Mouse (Mus musculus) olfactory bulb, adult 2 months (tissue): ENCODE measurements around the gene Tubb3. TPM values are rescaled to one million over a fixed set of nuclear protein-coding genes. Genes with fewer than 3 reads are reported as not detected.
"Not testable (repeated sequence)": the region's sequence is repeated elsewhere in the genome, so short reads cannot be mapped to it uniquely, and the experiment has no call there.

Source experiments
- H3K27ac ChIP-seq: fragments of 200-500 bp; 2 replicates; pipeline ENCODE4 v1.5.1; 2012; ENCODE audit warnings: low read depth, low read length; ENCODE audit not compliant: insufficient read depth
- H3K4me1 ChIP-seq: fragments of 200-500 bp; 2 replicates; pipeline ENCODE4 v1.6.1; 2012; ENCODE audit warnings: low read length; ENCODE audit not compliant: control insufficient read depth, insufficient read depth
- H3K4me3 ChIP-seq: fragments of 200-500 bp; 2 replicates; pipeline ENCODE4 v1.5.1; 2012; ENCODE audit warnings: mild to moderate bottlenecking, low read depth, low read length, moderate library complexity; ENCODE audit not compliant: insufficient read depth
- CTCF ChIP-seq: fragments of 200-500 bp; IDR thresholded peaks from 2 replicates; pipeline ENCODE4 v1.5.1; 2012; ENCODE audit warnings: low read depth, mild to moderate bottlenecking, low read length, moderate library complexity; ENCODE audit not compliant: insufficient read depth
- POLR2A ChIP-seq: fragments of 200-500 bp; IDR thresholded peaks from 2 replicates; pipeline ENCODE4 v1.6.1; 2012; ENCODE audit warnings: mild to moderate bottlenecking, low read depth, low read length, moderate library complexity; ENCODE audit not compliant: insufficient read depth
- WGBS: fragments of 180-500 bp; shearing (Covaris S2); methylation state at CpG from one replicate; pipeline ENCODE4 v1.1.7; 2018; 5-methylcytosine and 5-hydroxymethylcytosine counted together
- polyA plus RNA-seq: library from polyadenylated mRNA; stranded (reverse); fragments of >200 nt; gene quantifications from 2 replicates; pipeline ENCODE4 v1.2.4, GENCODE M21; 2012; ENCODE audit warnings: low replicate concordance; ENCODE audit not compliant: missing spikeins, insufficient read depth, insufficient read length

The Tubb3 gene
- polyA plus RNA-seq, 1 experiment, result not detected

DNA sequence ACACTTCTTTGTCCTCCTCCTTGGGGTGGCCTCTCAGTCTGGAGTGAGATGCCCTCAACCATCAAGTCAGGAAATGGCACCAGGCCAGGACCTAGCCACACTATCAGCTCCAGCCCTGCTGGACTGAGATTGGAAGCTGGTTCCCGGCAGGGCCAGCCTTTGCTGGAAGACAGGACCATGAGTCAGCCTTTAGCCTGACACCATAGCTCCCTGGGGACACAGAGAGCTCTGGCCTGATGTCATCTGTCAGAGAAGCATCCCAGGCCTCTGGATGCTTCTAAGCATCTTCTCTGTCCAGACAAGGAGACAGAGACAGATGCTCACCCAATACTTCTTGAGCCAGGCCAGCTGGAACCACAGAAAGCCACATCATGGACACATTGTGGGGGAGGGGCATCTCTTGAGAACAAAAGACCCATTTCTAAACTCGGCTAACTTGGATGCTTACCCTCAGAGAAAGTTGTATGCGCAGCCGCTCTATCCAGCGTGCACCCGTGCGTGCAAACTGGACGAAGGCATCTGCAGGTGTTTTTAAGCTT is 1.1 kb upstream of the Tubb3 start:
- peaks cover 28% of the 10 kb centered on the region for H3K4me1 ChIP-seq
- WGBS, result 44% methylated on average over 8 of the region's 8 CpGs
- H3K27ac ChIP-seq, result no peak overlapping the region
- H3K4me3 ChIP-seq, result no peak overlapping the region
- no peak for TF ChIP-seq CTCF
- TF ChIP-seq POLR2A, result no peak

DNA sequence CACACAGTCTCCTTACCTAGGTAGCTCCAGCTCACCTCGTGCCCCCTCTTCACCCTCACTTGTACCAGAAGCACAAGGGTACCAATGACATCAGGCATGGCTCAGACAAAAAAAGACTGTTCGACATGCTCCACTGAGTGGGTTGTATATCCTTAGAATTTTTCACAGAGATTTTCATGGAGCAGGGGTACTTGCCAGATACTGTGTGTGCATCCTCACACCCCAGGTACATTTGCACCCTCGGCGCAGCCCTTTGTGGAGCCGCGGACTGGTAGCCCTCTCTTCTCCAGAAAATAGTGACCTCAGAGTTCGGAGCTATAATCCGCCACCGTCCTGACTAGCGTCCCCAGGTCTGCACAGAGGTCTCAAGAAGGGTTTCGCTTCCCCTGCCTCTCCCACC is 436 bp upstream of the Tubb3 start:
- H3K4me1 ChIP-seq, result peaks cover 28% of the 10 kb centered on the region
- peak overlapping the region; percentile 32; the same call in 1 of the 2 replicates for H3K27ac ChIP-seq
- 3% methylated on average over 11 of the region's 11 CpGs for WGBS
- peak overlapping the region; percentile 79 for H3K4me3 ChIP-seq
- TF ChIP-seq CTCF, result no peak
- TF ChIP-seq POLR2A, result no peak

DNA sequence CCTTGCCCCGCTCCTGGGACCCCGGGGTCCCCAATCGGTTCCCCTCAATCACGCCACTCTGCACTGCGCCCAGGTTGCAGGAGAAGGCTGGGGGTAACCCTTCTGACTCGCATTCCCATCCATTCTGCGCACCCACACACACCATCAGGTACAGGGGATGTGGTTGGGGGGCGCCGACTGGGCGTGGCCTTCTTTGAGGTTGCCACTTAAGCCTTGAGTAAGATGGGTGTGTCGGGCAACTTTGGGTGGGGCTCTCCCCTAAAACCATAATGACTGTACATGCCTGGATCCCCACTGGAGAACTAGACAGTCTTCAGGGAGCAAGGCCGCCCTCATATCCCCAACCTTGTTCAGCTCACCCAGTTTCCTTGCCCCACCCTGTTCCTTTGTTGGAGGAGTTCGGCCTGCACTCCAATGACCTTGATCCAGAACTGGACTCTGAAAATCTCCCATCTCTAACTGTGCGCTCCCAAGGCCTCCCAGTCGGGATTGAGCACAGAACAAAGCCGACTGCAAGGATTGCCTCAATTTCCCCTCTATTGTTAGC is 630 bp downstream of the Tubb3 start:
- H3K4me1 ChIP-seq, result peaks cover 30% of the 10 kb centered on the region
- WGBS, result 1% methylated on average over 16 of the region's 16 CpGs
- TF ChIP-seq CTCF (no peak), POLR2A (no peak)

DNA sequence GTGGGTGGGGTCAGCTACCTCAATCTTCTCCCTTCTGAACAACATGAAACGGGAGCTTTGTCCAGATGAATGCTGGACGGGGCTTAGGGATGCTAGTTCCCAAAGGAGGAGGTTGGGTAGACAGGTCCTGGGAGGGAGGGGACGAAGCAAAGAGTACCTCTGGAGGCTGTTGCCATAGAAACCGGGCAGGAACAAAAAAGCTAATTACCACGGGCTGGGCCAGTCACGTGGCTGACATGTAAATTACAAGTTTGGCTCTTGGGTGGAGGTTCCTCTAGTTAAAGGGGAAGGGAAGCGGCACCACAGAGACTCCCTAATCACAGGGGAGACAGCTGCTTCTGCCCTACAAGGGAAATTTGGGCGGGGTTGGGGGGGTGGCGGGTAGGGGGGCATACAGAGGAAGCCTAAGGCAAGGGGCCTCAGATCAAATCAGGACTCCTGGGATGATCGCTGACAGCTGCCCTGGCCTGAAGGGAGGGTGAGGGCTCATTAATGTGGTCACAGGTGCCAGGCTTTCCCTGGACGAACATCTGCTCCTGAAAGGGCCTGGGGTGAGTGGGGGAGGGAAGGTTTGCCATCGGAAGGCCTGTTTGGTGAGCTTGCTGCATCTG is 1.4 kb downstream of the Tubb3 start:
- Histone ChIP-seq H3K4me1 (peaks cover 30% of the 10 kb centered on the region), H3K27ac (peak overlapping the region; percentile 96), H3K4me3 (peak overlapping the region; percentile 79)
- 3% methylated on average over 12 of the region's 12 CpGs for WGBS
- no peak for TF ChIP-seq CTCF
- no peak; the same call in 1 of the 2 replicates for TF ChIP-seq POLR2A

More for the DNA sequence above, 630 bp downstream of the Tubb3 start:
- peak overlapping the region; percentile 79 for H3K4me3 ChIP-seq
- H3K27ac ChIP-seq, result peak overlapping the region; percentile 96

DNA sequence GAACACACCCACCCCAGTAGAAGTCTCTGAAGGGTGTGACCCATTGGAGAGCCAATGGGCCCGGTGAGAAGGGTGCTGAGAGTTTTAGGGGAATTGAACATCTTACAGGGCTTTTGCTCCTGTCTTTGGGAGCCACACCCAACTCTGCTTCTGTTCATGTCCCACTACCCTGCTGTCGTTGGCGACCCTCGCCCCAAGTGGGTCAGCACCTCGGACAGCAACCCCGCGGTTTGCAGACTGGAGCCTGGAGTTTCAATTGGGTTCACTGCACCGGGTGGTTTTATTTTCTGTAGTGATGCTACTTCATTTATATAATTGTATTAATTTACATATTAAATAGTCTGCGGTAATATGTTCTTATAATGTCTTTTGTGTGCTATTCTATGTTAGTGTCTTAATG is 3.0 kb downstream of the Tubb3 start:
- TF ChIP-seq CTCF (no peak), POLR2A (no peak)
- peak overlapping the region; percentile 79 for H3K4me3 ChIP-seq
- 5% methylated on average over 9 of the region's 9 CpGs for WGBS
- H3K4me1 ChIP-seq, result peaks cover 31% of the 10 kb centered on the region
- no peak overlapping the region for H3K27ac ChIP-seq

DNA sequence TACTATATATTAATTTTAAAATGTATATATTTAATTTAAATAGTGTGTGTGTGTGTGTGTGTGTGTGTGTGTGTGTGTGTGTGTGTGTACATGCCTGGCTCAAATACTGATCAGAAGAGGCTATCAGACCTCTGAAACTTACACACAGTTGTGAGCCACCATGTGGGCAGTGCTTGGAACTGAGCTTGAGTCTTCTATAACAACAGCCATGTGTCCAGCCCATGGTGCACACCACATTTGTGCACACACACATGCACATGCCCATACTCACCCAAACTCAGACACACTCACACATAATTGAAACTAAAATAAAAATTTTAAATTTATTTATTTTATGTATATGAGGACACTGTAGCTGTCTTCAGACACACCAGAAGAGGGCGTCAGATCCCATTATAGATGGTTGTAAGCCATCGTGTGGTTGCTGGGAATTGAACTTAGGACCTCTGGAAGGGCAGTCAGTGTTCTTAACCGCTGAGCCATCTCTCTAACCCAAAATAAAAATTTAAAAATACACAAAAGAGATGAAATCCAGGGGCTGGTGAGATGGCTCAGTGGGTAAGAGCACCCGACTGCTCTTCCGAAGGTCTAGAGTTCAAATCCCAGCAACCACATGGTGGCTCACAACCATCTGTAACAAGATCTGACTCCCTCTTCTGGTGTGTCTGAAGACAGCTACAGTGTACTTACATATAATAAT is 3.9 kb downstream of the Tubb3 start:
- H3K27ac ChIP-seq, H3K4me3 ChIP-seq: not testable (repeated sequence)
- 71% methylated on average over 5 of the region's 5 CpGs for WGBS

DNA sequence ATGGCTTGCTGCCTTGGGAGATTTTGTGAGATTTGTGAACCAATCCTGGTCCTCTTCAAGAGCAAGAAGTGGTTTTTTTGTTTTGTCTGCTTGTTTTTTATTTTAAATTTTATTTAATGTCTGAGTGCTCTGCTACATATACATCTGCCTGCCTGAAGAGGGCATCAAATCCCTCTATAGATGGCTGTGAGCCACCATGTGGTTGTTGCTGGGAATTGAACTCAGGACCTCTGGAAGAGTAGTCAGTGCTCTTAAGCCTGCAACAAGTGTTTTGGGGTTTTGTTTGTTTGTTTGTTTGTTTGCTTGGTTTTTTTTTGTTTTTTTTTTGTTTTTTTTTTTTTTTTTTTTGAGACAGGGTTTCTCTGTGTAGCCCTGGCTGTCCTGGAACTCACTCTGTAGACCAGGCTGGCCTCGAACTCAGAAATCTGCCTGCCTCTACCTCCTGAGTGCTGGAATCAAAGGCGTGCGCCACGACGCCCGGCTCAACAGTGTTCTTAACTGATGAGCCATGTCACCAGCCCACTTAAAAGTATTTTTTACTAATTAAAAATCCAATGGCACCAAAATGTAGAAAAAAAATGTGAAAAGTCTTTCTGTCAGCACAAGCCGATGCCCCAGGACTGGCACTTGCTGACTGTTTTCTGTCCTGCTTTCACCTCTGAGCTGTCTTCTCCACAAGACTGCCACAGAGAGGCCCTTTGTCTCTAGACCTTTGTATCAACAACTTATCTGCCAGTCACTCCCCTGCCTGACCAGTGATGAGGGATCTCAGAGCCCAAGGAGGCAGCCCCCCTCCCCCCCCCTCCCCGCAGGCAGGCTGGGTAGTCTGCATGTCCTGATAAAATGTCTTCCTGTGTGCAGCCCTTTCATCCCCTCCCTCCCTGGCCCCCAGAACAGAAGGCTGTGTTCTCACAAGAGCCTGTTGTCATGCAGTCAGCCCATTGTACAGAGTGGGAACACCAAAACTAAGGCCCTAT is 5.0 kb downstream of the Tubb3 start:
- no peak overlapping the region for H3K4me3 ChIP-seq
- 71% methylated on average over 8 of the region's 8 CpGs for WGBS
- H3K4me1 ChIP-seq, result peaks cover 31% of the 10 kb centered on the region
- H3K27ac ChIP-seq, result no peak overlapping the region
- TF ChIP-seq POLR2A, result no peak

More for the DNA sequence above, 3.9 kb downstream of the Tubb3 start:
- peaks cover 27% of the 10 kb centered on the region for H3K4me1 ChIP-seq

DNA sequence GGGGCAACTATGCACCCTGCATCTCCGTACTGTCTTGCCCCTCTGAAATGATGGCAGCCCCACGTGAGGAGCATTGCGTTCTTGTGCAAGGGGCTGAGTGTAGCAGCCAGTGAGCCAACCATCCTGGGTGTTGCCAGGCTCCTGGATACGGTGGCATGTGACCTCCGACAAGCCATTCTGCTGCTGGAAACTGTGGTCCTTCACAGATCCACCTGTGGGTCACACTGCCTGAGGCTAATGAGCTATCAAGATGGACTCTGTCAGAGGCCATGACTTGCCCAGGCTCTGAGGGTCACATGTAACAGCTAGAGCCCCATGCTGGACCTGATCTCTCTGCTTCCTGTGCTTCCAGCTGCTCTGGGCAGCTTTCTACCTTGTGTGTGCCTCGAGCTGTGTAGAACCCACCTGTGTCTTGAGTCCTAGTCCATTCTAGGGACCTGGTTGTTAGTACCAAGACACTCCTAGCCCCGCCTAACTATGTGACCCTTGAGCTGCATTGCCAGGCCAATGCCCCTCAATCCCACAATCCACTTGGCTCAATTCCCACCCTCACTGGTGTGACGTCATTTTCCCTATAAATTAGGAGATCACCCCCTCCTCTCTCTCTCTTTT is 5.8 kb downstream of the Tubb3 start:
- peaks cover 35% of the 10 kb centered on the region for H3K4me1 ChIP-seq
- H3K4me3 ChIP-seq, result no peak overlapping the region
- H3K27ac ChIP-seq, result no peak overlapping the region
- WGBS, result 54% methylated on average over 8 of the region's 8 CpGs
- no peak for TF ChIP-seq POLR2A
- no peak for TF ChIP-seq CTCF
